Mouse (Mus musculus) ES-Bruce4 (cell line): ENCODE results near the gene Gpr179. TPM values are rescaled to one million over a fixed set of nuclear protein-coding genes. Genes with fewer than 3 reads are reported as not detected.
A peak's percentile ranks its signal among the peaks of the same experiment; 100 is the strongest.
"Not testable (repeated sequence)": the region's sequence is repeated elsewhere in the genome, so short reads cannot be mapped to it uniquely, and the experiment has no call there.

Source experiments
- H3K27ac ChIP-seq: 2 replicates; pipeline ENCODE4 v1.5.1; 2012; ENCODE audit warnings: low read length, inconsistent platforms; ENCODE audit not compliant: insufficient read depth
- H3K27me3 ChIP-seq: 2 replicates; pipeline ENCODE4 v1.6.1; 2012; ENCODE audit warnings: mild to moderate bottlenecking, low read length, inconsistent platforms; ENCODE audit not compliant: control insufficient read depth, poor library complexity, insufficient read depth, severe bottlenecking
- H3K36me3 ChIP-seq: 2 replicates; pipeline ENCODE4 v1.6.1; 2012; ENCODE audit warnings: inconsistent platforms, mild to moderate bottlenecking, low read length, moderate library complexity; ENCODE audit not compliant: control insufficient read depth, poor library complexity, insufficient read depth, severe bottlenecking
- H3K4me1 ChIP-seq: one replicate; pipeline ENCODE4 v1.8.1; 2011; ENCODE audit warnings: low read length; ENCODE audit not compliant: control insufficient read depth, insufficient read depth
- H3K4me3 ChIP-seq: 2 replicates; pipeline ENCODE4 v1.5.1; 2011; ENCODE audit warnings: low read depth, mild to moderate bottlenecking, low read length
- H3K9ac ChIP-seq: 2 replicates; pipeline ENCODE4 v1.6.1; 2012; ENCODE audit warnings: low read depth, mild to moderate bottlenecking, inconsistent platforms; ENCODE audit not compliant: poor library complexity, severe bottlenecking
- H3K9me3 ChIP-seq: replicated peaks from 2 replicates; pipeline ENCODE4 v1.6.1; 2012; ENCODE audit warnings: mild to moderate bottlenecking, low read length, inconsistent platforms; ENCODE audit not compliant: control insufficient read depth, poor library complexity, insufficient read depth, severe bottlenecking
- CTCF ChIP-seq: IDR thresholded peaks from one replicate; pipeline ENCODE4 v1.8.1; 2011; ENCODE audit warnings: low read depth, low read length
- EP300 ChIP-seq: IDR thresholded peaks from 2 replicates; pipeline ENCODE4 v1.6.1; 2011; ENCODE audit warnings: low read depth, low read length; ENCODE audit not compliant: insufficient read depth
- POLR2A ChIP-seq: IDR thresholded peaks from one replicate; pipeline ENCODE4 v1.8.1; 2011; ENCODE audit warnings: low read length; ENCODE audit not compliant: insufficient read depth
- polyA plus RNA-seq: library from polyadenylated mRNA; stranded (reverse); fragments of >200 nt; gene quantifications from 2 replicates; pipeline ENCODE4 v1.2.4, GENCODE M21; 2011; ENCODE audit warnings: low read depth; ENCODE audit not compliant: missing spikeins, insufficient read depth, insufficient read length

The Gpr179 gene
- polyA plus RNA-seq, 1 experiment = 0.24 TPM

DNA sequence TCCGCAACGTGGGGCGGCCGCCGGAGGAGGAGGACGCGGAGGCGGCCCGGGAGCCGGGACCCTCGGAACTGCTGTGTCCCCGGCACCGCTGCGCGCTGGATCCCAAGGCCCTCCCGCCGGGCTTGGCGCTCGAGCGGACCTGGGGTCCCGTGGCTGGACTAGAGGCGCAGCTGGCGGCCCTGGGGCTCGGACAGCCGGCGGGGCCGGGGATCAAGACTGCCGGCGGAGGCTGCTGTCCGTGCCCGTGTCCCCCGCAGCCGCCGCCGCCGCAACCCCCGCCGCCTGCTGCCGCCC is 10.7 kb upstream of the Gpr179 start:
- Histone ChIP-seq H3K4me3 (peak overlapping the region; percentile 79), H3K27me3 (no peaks in the 10 kb centered on the region), H3K9ac (peak overlapping the region; percentile 99), H3K4me1 (no peaks in the 10 kb centered on the region), H3K27ac (no peak overlapping the region), H3K9me3 (no peaks in the 10 kb centered on the region), H3K36me3 (no peaks in the 10 kb centered on the region)
- no peak for TF ChIP-seq CTCF
- no peak for TF ChIP-seq EP300
- no peak for TF ChIP-seq POLR2A

DNA sequence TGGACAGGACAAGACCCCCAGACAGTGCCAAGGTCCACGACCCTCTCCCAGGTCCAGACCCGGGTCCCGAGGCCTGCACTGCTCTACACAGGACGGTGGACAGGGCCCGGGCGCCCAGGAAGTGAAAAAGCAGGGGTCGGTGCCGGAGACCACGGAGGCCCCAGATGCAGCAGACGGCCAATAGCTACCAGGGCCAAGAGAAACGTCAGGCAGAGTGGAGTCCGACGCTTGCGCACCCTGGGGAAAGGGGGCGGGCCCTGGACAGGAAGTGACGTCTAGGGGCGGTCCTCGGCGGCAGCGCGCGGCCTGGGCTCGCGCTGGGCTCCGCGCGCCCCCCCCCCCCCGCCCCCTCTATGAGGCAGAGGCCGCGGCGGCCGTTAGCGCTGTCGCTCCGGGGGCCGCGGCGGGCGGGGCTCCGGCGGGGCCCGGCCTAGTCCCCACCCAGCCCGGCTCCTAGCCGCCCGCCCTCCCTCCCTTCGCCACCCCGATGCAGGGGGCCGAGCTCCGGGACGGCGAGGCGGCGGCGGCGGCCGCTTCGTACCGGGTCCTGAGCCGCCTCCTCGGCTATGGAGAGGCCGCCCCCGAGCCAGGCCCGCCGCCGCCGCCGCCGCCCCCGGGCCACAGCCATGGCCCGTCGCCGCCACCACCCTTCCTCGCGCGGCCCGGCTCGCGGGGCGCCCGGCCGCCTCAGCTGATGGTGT is 10.2 kb upstream of the Gpr179 start, which contains the start of gene Socs7:
TSS of gene Socs7 (plus strand) at position 604 of the 701 bp plus-strand sequence.
- no peak for TF ChIP-seq EP300
- TF ChIP-seq POLR2A = no peak
- TF ChIP-seq CTCF = no peak
- no peak within 1 kb of the TSS for H3K27ac ChIP-seq
- H3K9me3 ChIP-seq = no peaks in the 10 kb centered on the region
- H3K4me3 ChIP-seq = peak within 1 kb of the TSS; percentile 79
- H3K9ac ChIP-seq = peak within 1 kb of the TSS; percentile 99
- no peaks in the 10 kb centered on the region for H3K36me3 ChIP-seq
- H3K4me1 ChIP-seq = no peaks in the 10 kb centered on the region
- no peaks in the 10 kb centered on the region for H3K27me3 ChIP-seq

DNA sequence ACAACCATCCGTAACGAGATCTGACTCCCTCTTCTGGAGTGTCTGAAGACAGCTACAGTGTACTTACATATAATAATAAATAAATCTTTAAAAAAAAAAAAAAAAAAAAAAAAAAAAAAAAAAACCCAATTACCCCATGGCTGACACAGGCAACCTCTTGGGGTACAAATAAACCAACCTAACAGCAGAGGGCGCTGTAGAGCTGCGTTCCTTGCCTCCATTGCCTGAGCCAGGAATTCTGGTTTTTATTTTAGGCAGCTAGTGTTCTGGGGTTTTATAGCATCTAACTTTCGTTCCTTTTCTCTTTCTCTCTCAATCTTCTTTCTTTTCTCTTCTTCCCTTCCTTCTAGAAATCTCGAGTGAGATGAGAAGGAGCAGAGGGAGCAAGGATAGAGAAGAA is 5.8 kb upstream of the Gpr179 start:
- not testable (repeated sequence) for H3K36me3 ChIP-seq, H3K4me1 ChIP-seq, H3K27ac ChIP-seq, H3K9ac ChIP-seq, H3K27me3 ChIP-seq, H3K9me3 ChIP-seq, H3K4me3 ChIP-seq
- peak; percentile 75 for TF ChIP-seq CTCF

DNA sequence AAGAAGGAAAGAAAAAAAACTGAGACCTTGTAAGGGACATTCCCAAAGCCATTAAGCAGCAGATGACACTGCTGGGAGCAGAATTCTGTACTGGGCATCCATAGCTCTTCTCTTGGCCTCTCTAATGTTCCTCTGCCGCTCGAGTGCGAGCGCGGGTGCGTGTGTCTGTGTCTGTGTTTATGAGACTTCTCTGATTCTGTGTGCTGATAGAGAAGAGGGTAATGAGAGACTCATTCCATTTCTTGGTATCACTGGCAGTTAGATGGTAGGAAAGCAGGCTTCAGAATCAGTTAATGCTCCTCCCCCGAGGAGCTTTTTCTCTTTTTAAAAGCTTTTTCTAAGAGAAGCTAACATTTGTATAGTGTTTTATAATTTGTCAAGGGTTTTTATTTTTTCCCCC is 3.4 kb upstream of the Gpr179 start:
- TF ChIP-seq POLR2A (no peak), EP300 (no peak), CTCF (no peak)
- Histone ChIP-seq H3K27me3 (no peaks in the 10 kb centered on the region), H3K9me3 (no peaks in the 10 kb centered on the region), H3K36me3 (no peaks in the 10 kb centered on the region), H3K4me3 (no peak overlapping the region), H3K27ac (no peak overlapping the region), H3K9ac (no peak overlapping the region), H3K4me1 (peaks cover 2% of the 10 kb centered on the region)

DNA sequence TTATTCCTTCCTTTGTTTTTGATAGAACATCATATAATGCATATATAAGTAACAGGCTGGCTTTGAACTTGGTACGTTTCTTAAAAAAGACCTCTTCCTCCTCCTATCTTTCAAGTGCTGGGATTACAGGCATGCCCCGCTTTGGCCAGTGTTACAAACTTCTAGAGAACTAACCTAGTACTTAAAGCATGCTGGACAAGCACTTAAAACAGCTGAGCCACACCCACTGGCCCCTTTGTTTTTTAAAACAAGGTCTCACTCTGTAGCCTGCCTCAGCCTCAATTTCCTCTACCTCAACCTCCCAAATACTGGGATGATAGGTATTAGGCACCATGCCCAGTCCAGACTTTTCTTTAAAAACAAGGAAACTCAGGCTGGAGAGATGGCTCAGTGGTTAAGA is 2.8 kb upstream of the Gpr179 start:
- H3K4me3 ChIP-seq = no peak overlapping the region
- H3K27ac ChIP-seq = peak overlapping the region; percentile 31; the same call in 1 of the 2 replicates
- H3K27me3 ChIP-seq = no peaks in the 10 kb centered on the region
- no peak for TF ChIP-seq CTCF
- no peak for TF ChIP-seq EP300
- no peak for TF ChIP-seq POLR2A
- no peaks in the 10 kb centered on the region for H3K9me3 ChIP-seq
- H3K36me3 ChIP-seq = no peaks in the 10 kb centered on the region
- no peak overlapping the region for H3K9ac ChIP-seq
- H3K4me1 ChIP-seq = peaks cover 2% of the 10 kb centered on the region

DNA sequence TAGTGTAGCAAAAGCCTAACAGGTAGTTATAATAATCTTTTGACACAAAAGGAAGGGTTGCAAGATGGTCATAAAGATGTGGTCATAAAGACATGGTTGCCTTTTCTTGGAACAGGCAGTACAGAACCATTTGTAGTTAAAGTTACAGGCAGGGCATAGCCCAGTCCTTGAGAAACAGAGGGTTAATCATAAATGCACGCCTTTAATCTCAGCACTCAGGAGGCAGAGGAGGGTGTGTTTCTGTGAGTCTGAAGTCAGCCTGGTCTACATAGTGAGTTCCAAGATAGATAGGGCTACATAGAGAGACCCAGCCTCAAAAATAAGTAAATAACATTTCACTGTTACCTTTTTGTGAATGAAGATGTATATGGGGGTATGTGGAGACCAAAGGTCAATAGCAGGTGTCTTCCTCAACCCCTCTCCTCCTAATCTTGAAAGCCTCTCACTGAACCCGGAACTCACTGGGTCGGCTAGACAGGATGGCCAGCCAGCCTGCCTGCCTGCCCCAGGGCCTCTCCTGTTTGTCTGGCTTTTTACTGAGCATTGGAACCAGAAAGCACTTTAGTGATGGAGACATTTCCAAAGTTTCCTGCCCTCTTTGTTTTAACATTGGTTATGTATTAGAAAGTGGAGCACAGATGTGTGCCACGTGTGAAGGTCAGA is 1.2 kb upstream of the Gpr179 start:
- H3K9me3 ChIP-seq = no peaks in the 10 kb centered on the region
- no peaks in the 10 kb centered on the region for H3K36me3 ChIP-seq
- no peaks in the 10 kb centered on the region for H3K27me3 ChIP-seq
- H3K4me3 ChIP-seq = no peak overlapping the region
- no peak overlapping the region for H3K9ac ChIP-seq
- TF ChIP-seq CTCF (no peak), POLR2A (no peak), EP300 (no peak)
- H3K4me1 ChIP-seq = peaks cover 2% of the 10 kb centered on the region
- no peak overlapping the region for H3K27ac ChIP-seq
